Mouse (Mus musculus): ENCODE results near the gene Acads. TPM values are rescaled to one million over a fixed set of nuclear protein-coding genes. Genes with fewer than 3 reads are reported as not detected.
A peak's percentile ranks its signal among the peaks of the same experiment; 100 is the strongest.

Acads gene
- polyA plus RNA-seq, 1 experiment from 2014 or later: 25.1 TPM

- ATAC-seq: no peak
- Histone ChIP-seq H3K9me3 (no peaks in the 10 kb centered on the region), H3K4me2 (replicated peaks) (no peak overlapping the region), H3K4me3 (replicated peaks) (no peak overlapping the region), H3K4me1 (replicated peaks) (peaks cover 1% of the 10 kb centered on the region; the same call in 1 of the 2 replicates), H3K9ac (replicated peaks) (no peak overlapping the region), H3K27ac (no peak overlapping the region), H3K27me3 (no peaks in the 10 kb centered on the region), H3K36me3 (peaks cover 69% of the 10 kb centered on the region)
- WGBS: 92% methylated on average over 3 of the region's 3 CpGs
These were observed 28.2 kb upstream of the Acads start for GRCm38 (mm10) chr5:115147388-115147787.

GRCm38 (mm10) chr5:115146747-115147130 lies 27.6 kb upstream of the Acads start:
- no peak overlapping the region for H3K27ac ChIP-seq
- H3K27me3 ChIP-seq: no peaks in the 10 kb centered on the region
- no peak for ATAC-seq
- no peaks in the 10 kb centered on the region for H3K4me1 ChIP-seq (replicated peaks)
- no peak overlapping the region for H3K9ac ChIP-seq (replicated peaks)
- peaks cover 69% of the 10 kb centered on the region for H3K36me3 ChIP-seq
- no peak overlapping the region for H3K4me3 ChIP-seq (replicated peaks)
- H3K9me3 ChIP-seq: no peaks in the 10 kb centered on the region
- no peak overlapping the region for H3K4me2 ChIP-seq (replicated peaks)

- Histone ChIP-seq H3K36me3 (peaks cover 69% of the 10 kb centered on the region), H3K9ac (replicated peaks) (no peak overlapping the region), H3K4me1 (replicated peaks) (no peaks in the 10 kb centered on the region), H3K4me2 (replicated peaks) (no peak overlapping the region), H3K4me3 (replicated peaks) (no peak overlapping the region), H3K9me3 (no peaks in the 10 kb centered on the region), H3K27ac (no peak overlapping the region), H3K27me3 (no peaks in the 10 kb centered on the region)
- WGBS: 89% methylated on average over 6 of the region's 6 CpGs
- ATAC-seq: no peak
These were observed 27.0 kb upstream of the Acads start for GRCm38 (mm10) chr5:115145976-115146746.

- no peaks in the 10 kb centered on the region for H3K9me3 ChIP-seq
- no peak overlapping the region for H3K4me2 ChIP-seq (replicated peaks)
- H3K9ac ChIP-seq (replicated peaks): no peak overlapping the region
- WGBS: 79% methylated on average over 11 of the region's 11 CpGs
- no peak overlapping the region for H3K27ac ChIP-seq
- H3K4me3 ChIP-seq (replicated peaks): no peak overlapping the region
- H3K36me3 ChIP-seq: peaks cover 63% of the 10 kb centered on the region
- H3K27me3 ChIP-seq: no peaks in the 10 kb centered on the region
- no peak for ATAC-seq
- no peaks in the 10 kb centered on the region for H3K4me1 ChIP-seq (replicated peaks)
These were observed 26.3 kb upstream of the Acads start for GRCm38 (mm10) chr5:115145253-115145968.

GRCm38 (mm10) chr5:115144471-115144870 lies 25.3 kb upstream of the Acads start:
- Histone ChIP-seq H3K36me3 (peaks cover 53% of the 10 kb centered on the region), H3K4me2 (replicated peaks) (no peak overlapping the region), H3K4me3 (replicated peaks) (no peak overlapping the region), H3K27me3 (no peaks in the 10 kb centered on the region), H3K27ac (no peak overlapping the region), H3K4me1 (replicated peaks) (no peaks in the 10 kb centered on the region), H3K9ac (replicated peaks) (no peak overlapping the region), H3K9me3 (no peaks in the 10 kb centered on the region)
- 66% methylated on average over 6 of the region's 6 CpGs for WGBS
- ATAC-seq: no peak

- peaks cover 46% of the 10 kb centered on the region for H3K36me3 ChIP-seq
- no peak overlapping the region for H3K4me2 ChIP-seq (replicated peaks)
- 81% methylated on average over 10 of the region's 10 CpGs for WGBS
- H3K4me1 ChIP-seq (replicated peaks): no peaks in the 10 kb centered on the region
- 0 out of 2 replicates have a peak overlapping the region, but pooled peaks have one; percentile 28 for H3K9ac ChIP-seq (replicated peaks)
- no peak overlapping the region for H3K27ac ChIP-seq
- ATAC-seq: no peak
- no peak overlapping the region for H3K4me3 ChIP-seq (replicated peaks)
- no peaks in the 10 kb centered on the region for H3K27me3 ChIP-seq
- H3K9me3 ChIP-seq: no peaks in the 10 kb centered on the region
These were observed 24.4 kb upstream of the Acads start for GRCm38 (mm10) chr5:115143552-115143951.

- 92% methylated on average over 9 of the region's 9 CpGs for WGBS
- no peak for ATAC-seq
These were observed 23.1 kb upstream of the Acads start for GRCm38 (mm10) chr5:115142166-115142697.

GRCm38 (mm10) chr5:115140726-115141125 lies 21.6 kb upstream of the Acads start:
- Histone ChIP-seq H3K9me3 (no peaks in the 10 kb centered on the region), H3K36me3 (peaks cover 18% of the 10 kb centered on the region), H3K4me3 (replicated peaks) (no peak overlapping the region), H3K9ac (replicated peaks) (no peak overlapping the region), H3K4me1 (replicated peaks) (no peaks in the 10 kb centered on the region), H3K27ac (no peak overlapping the region), H3K27me3 (no peaks in the 10 kb centered on the region), H3K4me2 (replicated peaks) (no peak overlapping the region)
- WGBS: 82% methylated on average over 3 of the region's 3 CpGs
- ATAC-seq: no peak

More at GRCm38 (mm10) chr5:115142166-115142697, 23.1 kb upstream of the Acads start:
- Histone ChIP-seq H3K4me2 (replicated peaks) (no peak overlapping the region), H3K27ac (no peak overlapping the region), H3K9ac (replicated peaks) (no peak overlapping the region), H3K4me1 (replicated peaks) (no peaks in the 10 kb centered on the region), H3K4me3 (replicated peaks) (no peak overlapping the region), H3K9me3 (no peaks in the 10 kb centered on the region), H3K36me3 (peaks cover 33% of the 10 kb centered on the region), H3K27me3 (no peaks in the 10 kb centered on the region)

- WGBS: 78% methylated on average over 4 of the region's 4 CpGs
- no peak for ATAC-seq
These were observed 20.0 kb upstream of the Acads start for GRCm38 (mm10) chr5:115139124-115139523.

GRCm38 (mm10) chr5:115134234-115135165 lies 15.4 kb upstream of the Acads start, which contains the start of gene Unc119b:
Gene Unc119b (minus strand): TSS chr5:115134975.
- peak within 1 kb of the TSS; percentile 88 for H3K4me3 ChIP-seq (replicated peaks)
- peaks cover 20% of the 10 kb centered on the region for H3K4me1 ChIP-seq (replicated peaks)
- H3K27ac ChIP-seq: peak within 1 kb of the TSS; percentile 74; the same call in 1 of the 2 replicates
- no peaks in the 10 kb centered on the region for H3K9me3 ChIP-seq
- no peaks in the 10 kb centered on the region for H3K27me3 ChIP-seq
- H3K36me3 ChIP-seq: peaks cover 11% of the 10 kb centered on the region
- ATAC-seq: peak; percentile 94
- under 1% methylated on average over 69 of the region's 81 CpGs for WGBS
- peak within 1 kb of the TSS; percentile 92 for H3K9ac ChIP-seq (replicated peaks)
- H3K4me2 ChIP-seq (replicated peaks): peak within 1 kb of the TSS; percentile 75

More at GRCm38 (mm10) chr5:115139124-115139523, 20.0 kb upstream of the Acads start:
- Histone ChIP-seq H3K4me3 (replicated peaks) (no peak overlapping the region), H3K9ac (replicated peaks) (no peak overlapping the region), H3K4me2 (replicated peaks) (no peak overlapping the region), H3K36me3 (0 out of 2 replicates have a peak, but pooled peaks cover 2% of the 10 kb centered on the region), H3K27ac (no peak overlapping the region), H3K27me3 (no peaks in the 10 kb centered on the region), H3K4me1 (replicated peaks) (peaks cover 1% of the 10 kb centered on the region; the same call in 1 of the 2 replicates), H3K9me3 (no peaks in the 10 kb centered on the region)

- peak overlapping the region; percentile 92 for H3K9ac ChIP-seq (replicated peaks)
- peak overlapping the region; percentile 75 for H3K4me2 ChIP-seq (replicated peaks)
- no peaks in the 10 kb centered on the region for H3K9me3 ChIP-seq
- peaks cover 21% of the 10 kb centered on the region for H3K36me3 ChIP-seq
- peak overlapping the region; percentile 88 for H3K4me3 ChIP-seq (replicated peaks)
- peaks cover 20% of the 10 kb centered on the region for H3K4me1 ChIP-seq (replicated peaks)
- no peak overlapping the region for H3K27ac ChIP-seq
- no peaks in the 10 kb centered on the region for H3K27me3 ChIP-seq
- ATAC-seq: no peak
- WGBS: 63% methylated on average over 6 of the region's 6 CpGs
These were observed 14.4 kb upstream of the Acads start for GRCm38 (mm10) chr5:115133358-115134066.
